Mouse (Mus musculus) testis, postnatal 10 days (tissue): ENCODE results near the gene Adgrd1.
"Not testable (repeated sequence)": the region's sequence is repeated elsewhere in the genome, so short reads cannot be mapped to it uniquely, and the experiment has no call there.

Source experiments
- DNase-seq: peaks from one replicate; pipeline ENCODE4 v3.0.0; 2021; ENCODE audit warnings: low spot score

The Adgrd1 gene

DNA sequence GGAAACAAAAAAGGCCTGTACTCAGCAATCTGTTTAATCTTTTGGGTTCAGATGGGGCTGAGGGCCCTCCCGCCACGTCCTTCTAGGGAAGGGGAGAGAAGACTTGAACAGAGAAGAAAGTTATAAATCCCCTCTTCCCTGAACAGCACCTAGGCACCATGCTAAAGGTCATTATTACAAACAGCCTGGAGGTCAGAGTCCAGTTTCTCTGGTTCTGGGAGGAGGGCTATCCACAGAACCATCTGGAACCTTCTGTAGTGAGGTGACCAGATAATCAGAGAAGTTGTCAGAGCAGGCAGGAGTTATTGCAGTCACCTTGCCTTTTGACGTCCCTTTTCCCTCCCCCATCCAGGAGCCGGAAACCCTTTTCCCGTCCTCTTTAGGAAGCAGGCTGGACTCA lies 2.3 kb upstream of the Adgrd1 start:
- DNase-seq: no peak

DNA sequence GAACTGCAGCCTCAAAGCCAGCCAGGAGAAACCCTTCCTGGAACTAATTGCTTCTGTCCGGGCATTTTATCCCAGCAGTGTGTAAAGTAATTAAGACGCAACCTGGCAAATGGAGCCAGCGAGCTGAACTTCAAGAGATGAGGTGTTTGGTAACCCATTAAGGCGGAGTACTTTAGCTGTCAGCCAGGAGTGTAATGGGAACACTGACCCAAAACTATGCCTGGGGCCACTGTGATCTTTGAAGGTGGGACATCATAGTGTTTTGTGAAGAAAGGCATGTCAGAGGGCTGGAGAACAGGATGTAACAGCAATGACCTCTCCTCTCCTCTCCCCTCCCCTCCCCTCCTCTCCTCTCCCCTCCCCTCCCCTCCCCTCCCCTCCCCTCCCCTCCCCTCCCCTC lies 7.5 kb downstream of the Adgrd1 start:
- DNase-seq: no peak

DNA sequence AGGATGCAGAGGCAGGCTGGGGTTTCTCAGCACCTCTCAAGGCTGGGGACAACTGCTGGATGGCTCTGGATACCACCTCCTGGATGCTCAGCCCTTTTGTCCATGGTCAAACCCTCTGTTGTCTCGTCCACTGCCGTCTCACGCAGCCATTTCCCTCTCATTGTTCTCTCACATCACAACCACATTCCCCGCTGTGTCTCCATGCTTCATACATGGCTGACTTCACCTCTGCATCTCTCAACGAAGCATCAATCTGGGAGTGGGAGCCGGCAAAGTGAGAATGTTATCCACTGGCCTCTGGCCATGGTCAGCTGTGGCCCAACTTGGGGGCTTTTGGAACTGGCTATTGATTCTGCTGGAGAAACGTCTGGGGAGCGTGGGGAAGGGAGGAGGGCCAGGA lies 15.2 kb downstream of the Adgrd1 start:
- DNase-seq: no peak

DNA sequence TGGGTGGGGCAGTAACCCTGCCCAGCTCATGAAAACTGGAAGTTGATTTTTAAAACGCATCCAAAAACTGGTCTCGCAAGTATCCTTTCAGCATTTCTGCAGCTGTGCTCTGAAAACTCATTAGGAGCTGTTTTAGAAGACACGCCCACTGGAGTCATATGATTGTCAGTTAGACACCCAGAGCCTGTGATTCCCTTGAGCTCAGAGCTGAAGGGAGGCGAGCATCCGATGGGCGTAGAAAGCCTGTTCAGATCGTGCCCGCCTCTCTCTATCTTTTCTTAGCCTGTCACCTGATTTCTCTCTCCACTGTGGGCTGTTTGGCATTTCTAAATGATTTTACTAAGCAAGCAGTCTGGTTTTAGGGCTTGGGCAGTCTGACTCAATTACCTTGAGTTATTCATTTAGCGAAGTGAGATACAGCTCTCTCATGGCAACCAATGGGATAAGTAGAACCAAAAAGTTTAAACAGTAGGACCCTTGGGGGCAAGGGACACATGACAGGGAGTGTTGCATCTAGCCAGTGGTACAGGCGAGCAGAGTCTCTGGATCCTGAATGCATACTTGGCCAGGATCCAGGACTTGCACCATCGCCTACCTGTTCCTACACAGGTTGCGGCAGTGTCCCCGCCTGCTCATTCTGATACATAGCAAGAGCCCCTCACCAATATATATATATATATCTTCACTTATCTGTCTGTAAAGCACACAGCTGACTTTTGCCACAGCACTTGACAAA lies 17.4 kb downstream of the Adgrd1 start:
- DNase-seq: no peak

DNA sequence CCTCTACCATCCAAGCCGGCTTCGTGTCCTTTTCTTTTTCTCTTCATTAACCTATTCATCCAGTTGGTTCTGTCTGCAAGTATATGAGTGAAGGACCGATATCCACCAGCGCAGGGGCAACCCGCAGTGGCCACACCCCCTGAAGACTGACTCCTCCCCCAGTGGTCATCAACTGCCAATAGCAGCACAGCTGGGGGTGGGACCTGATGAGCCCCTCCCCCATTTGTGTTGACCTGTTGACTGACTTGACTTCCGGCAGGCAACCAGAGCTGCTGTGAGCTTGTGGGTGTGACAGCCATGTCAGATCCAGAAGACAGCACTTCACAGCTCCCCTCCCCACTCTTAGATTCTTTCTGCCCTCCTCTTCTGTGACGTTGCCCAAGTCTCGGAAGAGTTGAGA lies 19.7 kb downstream of the Adgrd1 start:
- DNase-seq: peak; percentile 53

DNA sequence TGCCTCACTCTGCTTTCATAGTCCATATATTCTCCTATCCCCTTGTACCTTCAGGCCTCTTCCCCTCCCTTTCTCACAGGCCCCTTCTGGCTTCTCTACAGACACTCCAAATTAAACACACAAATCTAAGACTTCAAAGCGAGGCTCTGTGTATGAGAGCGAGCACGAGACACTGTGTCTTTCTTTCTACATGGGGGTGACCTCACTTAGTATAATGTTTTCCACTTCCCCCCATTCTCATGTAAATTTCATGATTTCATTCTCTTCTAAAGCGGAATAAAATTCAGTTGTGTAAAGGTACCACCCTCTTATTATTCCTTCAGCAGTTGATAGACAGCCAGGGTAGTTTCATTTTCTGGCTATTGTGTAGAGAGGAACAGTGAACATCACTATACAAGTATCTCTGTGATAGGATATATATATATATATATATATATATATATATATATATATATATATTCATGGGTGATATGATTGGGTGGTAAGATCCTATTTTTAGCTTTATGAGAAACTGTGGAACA lies 21.1 kb downstream of the Adgrd1 start:
- no peak for DNase-seq

DNA sequence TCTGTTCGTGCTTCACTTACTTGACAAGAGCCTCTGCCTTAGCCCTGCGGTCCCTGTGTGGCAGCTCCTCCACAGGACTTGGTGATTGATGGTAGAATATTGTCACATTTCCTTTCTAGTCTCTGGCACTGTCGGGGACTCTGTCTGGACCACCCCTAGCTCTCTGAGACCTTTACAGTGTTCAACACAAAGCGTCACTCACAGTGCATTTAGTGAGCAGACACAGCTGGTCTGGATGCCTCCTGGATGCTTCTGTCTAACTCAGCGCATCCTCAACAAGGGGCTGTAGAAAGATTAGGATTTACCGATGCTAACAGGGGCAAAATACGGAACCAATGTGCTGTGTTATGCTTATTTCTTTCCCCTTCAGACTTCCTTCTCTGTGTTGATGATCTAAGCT lies 22.0 kb downstream of the Adgrd1 start:
- DNase-seq: no peak

DNA sequence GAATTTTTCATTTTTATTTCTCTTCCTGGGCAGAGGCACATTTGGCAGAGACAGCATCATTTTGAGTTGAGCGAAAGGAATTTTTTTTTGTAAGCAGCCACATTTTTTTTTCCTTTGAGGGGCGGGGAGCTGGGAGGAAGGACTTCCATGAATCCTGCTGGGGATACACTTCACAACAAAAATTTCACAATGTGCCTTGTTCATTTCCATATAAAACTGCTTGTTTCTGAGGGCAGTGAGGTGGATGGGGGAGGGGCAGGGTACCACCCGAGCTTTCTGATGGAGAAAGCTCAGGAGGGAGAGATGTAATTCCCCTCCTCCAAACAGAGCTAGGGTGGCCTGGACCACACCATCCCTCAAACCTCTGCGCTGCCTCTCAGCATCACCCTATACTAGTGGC lies 22.6 kb downstream of the Adgrd1 start:
- no peak for DNase-seq

DNA sequence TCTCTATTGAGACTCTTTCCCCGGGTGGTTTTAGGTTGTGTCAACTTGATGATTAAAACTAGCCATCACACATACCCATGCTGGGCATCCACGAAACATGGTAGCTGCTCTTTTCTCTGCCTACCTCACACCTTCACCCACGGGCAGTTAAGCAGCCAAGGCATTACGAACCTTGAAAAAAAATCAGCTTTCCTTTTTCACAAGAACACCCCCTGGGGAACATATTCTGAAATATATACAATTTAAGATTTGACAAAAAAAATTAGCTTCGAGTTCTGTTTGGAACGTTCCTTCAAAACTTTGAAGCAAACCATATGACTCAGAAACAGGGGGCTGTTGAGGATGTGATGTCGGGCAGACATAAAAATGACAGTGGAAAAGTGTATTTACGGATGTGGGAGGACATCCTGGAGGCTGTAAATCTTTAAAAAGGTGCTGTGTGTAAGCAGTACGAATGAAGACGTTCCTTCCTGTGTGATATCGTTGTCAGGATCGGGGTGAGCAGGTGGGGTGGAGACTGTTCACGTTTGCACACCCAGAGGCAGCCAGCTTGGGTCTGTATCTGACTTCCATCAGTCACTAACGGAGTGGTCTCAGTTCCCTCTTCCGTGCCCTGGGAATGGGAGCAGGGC lies 25.2 kb downstream of the Adgrd1 start:
- no peak for DNase-seq

DNA sequence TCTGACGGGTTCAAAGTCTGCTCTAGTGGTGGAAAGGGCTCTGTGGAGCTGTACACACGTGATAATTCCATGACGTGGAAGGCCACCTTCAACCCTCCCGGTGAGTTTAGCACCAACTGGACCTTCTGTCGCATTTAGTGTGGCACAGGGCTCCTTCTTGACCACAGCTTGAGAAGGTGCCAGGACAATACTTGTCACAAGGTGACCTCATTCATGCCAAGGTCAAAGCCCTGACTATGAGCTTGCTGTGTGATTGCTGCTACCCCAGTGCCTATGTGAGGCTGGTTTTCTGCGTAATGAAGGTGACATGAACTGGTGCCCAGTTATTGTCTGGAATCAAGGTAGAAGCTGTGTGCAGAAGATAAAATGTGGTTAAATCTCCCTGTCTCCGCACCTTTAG lies 25.9 kb downstream of the Adgrd1 start:
- DNase-seq: no peak

DNA sequence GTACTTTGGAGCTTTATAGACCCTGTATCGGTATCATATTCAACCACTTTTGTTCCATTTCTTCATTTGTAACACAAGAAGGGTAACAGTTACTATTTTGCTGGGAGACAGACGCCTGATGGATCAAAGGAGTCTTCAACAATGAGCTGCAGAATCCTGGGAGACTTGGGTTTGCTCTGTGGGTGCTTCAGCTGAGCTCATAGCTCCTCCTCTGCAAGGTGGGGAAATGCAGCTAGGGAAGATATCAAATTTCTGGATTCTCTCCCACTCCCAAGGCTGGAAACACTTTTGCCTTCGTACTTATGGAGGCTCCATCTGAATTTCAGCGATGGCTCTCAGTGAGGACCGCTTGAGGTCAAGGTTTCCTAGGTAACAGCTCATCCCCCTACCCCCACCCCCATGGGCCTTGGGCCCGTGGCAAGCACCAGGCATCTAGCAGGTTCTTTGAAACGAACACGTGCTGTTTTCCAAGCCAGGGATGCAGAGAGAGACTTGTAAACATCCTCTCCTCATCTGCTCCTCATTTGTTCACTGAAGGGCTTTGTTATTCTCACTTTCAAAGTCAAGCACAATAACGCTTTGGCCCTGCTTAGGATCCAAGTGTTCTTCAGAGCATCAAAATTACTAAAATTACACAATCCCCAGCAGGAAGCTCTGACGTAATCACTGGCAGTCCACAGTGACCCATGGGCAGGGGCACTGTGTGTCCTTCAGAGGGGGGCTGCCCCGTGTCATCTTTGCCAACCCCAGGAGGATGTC lies 27.7 kb downstream of the Adgrd1 start:
- no peak for DNase-seq

DNA sequence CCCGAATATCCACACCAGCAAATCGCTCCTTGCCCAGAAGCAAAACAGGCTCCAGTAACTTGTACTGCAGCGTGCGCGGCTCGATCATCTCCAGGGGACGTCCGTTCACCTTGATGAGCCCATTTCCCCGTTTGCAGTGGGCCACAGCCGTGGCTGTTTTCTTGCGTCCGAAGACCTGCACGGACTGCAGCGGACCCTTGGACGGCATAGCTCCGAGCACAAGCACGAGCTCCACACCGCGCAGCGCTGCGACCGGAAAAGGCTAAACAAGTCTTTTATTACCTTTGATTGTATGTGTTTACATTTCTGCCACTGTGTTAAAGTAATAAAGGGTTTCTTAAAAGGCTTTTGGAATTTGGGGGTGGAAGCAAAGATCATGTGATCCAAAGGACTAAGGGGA lies 31.8 kb downstream of the Adgrd1 start:
- DNase-seq: not testable (repeated sequence)

DNA sequence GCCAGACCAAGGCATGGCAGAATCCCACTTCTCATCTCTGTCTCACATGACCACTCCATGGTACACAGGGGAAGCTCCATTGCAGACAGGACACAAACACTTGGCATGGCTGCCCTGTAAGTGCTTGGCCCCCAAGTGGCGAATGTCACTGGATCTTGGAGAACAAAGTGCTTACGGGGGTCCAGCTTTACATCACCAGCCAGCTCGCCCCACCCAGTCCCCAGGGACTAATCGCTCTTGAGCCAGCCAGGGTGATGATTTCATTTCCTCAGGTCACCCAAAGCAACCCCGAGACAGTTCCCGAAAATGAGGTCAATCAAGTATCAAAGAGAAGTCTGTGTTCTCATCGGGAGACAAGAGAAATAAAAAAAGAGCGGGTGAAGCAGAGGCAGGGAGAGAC lies 33.8 kb downstream of the Adgrd1 start:
- DNase-seq: no peak

DNA sequence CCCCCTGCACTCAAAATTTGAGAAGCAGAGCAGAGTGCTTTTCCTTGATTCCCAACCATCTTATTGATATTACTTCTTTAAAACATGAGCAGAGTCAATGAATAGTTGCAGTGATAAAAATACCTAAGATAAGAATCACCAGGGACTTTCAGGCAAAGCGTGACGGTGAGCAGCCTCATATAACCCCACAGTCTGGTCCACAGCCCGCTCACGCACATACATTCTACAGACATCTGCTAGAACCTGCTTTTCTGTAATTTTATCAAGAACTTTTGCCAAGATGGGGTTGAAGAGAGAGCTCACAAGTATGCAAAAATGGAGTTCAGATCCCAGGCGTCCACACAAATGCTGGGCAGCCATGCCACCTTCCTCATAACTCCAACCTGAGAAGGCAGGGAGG lies 40.9 kb downstream of the Adgrd1 start:
- DNase-seq: no peak

DNA sequence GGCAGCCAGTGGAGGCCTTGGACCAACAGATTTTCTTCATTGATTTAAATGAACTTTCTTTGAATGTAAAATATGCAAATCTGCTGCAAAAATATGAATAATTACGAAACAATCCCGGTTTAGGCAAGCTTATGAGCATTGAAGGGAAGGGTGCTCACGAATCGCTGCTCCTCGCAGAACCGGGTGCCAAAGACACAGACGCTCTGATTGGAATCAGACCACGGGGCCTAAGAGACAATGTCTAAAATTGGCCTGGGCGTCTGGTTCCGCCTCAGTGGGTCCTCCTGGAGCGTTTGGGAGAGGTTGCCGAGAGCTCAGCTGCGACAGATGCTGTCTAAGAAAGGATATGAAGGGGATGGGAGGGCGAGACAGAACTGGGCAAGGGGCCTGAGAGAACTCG lies 42.0 kb downstream of the Adgrd1 start:
- no peak for DNase-seq

DNA sequence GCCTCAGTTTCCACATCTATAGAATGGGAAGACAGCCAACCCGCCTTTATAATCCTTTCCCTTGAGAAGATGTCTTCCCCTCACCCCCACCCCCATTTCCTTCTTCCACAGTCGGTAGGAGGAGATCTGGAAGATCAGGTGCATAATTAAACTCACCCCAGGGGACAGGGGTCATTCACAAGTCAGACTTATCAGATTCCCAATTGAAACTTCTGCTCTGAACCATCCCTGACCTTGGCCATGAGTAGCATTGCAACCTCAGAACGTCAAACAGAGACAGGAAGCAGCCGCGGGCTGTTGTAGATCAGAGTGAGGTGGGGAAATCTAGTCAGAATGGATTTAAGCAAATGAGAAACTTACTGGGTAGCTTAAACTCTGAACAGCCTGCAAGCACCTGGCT lies 46.3 kb downstream of the Adgrd1 start:
- no peak for DNase-seq

DNA sequence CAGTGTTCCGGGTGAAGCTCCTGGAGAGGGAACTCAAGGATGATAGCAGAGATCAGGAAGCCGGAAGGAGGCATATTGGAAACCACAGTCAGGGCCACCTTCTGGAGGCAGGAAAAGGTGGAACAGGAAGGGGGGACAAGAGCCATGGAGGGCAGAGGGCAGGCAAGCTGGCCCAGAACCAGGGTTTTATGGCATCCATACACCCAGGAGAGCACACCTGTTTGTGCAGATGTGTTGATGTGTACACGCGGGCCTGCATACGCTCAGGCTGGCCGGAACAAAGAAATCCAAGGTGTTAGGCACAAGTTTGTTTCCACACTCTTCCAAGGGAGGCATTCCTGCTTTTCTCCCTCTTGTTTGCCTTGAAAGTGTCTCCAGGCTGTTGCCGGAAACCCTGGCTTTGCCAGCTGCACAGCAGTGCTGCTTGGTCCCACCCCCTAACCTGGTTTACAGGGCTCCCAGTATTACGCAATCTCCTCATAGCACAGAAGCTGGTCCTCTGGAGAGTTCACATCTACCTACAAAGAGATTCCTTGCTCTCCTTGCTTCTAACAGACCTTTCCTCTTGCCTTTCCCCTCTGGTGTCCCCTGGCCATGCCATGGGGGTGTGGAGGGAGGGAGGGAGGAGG lies 48.9 kb downstream of the Adgrd1 start:
- no peak for DNase-seq

DNA sequence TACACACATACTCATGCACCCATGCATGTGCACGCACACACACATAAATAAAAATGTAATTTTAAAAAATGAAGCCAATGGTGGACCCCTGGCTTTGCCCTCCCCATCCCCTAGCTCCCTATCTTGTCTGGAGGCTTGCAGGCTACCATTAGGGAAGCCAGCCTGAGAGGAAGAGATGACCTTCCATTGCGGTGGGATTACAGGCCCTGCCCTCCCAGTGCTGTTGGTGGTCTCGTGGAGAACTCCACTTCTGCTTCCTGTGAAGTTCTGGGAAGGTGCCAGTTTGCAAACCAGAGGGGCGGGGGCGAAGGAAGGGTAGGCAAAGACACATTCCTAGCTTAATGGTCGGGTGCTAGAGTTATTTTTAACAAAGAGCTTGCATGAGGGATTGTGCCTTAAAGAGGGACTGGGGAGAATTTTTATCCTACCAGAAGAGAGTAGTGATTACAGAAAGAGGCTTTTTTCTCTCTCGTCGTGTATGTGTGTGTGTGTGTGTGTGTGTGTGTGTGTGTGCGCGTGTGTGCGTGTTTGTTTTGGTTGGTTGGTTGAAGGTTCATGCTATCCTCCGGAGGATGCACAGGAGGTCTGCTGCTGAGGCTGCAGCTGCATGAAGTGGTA lies 50.5 kb downstream of the Adgrd1 start:
- no peak for DNase-seq

DNA sequence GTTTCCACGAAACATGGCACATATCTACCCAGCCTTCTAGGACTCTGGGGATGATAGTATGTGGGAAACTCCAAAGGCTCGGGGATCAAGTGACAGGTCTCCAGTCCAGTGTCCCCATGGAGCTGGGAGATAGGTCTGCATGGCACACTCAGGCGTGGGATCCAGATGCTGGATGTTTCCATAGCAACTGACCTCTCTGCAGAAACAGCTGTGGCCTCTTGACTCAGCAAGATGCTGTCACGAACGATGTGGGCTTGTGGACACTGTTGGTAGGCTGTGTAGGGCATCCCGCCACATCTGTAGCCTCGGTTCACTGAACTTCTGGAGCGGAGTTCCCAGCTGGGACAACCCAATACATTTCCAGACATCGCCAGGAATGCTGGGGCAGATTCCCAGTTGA lies 51.9 kb downstream of the Adgrd1 start:
- DNase-seq: no peak

DNA sequence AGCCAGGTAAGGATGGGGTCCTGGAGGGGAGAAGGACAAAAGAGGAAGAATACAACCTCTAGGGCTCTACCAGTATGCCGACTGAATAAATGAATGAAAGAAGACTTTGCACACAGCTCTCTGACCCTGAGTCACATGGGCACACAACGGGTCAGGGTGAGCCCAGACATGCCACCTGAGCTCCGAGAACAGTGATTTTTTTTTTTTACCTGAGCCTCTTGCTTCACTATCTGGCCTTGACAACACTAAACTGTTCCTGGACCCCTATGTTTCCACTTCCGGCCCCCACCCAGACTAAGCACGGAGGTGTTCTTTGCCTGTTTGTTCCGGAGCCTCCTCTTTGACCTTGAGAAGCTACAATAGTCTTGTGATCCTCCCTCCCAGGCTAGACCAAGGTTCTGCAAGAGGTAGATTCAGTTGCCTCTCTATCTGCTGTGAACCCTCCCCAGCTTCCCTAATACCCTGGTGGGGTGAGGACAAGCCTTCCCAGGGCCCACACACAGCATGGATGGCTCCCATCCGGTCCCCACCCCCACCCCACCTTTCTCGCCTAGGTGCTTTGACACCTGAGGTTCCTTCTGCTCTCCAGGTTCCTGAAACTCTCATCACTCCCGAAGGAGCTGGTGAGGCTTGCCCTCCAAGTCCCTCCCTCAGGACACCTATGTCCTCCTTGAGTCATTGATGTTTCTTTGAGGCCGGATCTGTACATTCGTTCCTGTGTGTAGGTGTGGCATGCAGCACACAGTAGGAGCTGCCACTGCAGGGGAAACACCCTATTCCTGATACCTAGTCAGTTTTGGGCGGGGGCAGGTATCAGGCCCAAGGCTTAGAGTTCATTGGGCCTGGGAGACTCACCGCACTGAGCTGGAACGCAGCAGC lies 58.7 kb downstream of the Adgrd1 start:
- no peak for DNase-seq

DNA sequence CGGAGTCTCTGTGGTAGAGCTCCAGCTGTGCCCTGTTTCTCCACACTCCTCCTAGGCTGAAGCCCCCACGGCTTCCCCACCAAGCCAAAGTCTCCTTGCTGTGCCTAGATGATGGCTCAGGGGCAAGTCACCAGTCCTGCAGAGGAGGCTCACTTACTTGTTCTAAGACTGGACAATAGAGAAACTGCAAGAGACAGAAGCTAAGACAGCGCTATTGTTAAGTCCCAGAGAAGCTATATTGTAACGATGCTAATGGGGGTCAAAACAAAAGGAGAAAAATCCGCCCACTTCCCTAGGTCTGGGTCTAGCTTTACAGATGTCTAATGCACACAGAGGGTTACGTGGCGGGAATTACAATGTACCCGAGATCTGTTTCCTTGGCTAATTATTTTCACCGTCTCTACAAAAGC lies 59.4 kb downstream of the Adgrd1 start:
- DNase-seq: no peak
